Mouse (Mus musculus) erythroid progenitor cell, adult 5-6 weeks (primary cell): ENCODE results near the gene Pkd2l1. TPM values are rescaled to one million over a fixed set of nuclear protein-coding genes. Genes with fewer than 3 reads are reported as not detected.
A peak's percentile ranks its signal among the peaks of the same experiment; 100 is the strongest.

Experiments
- ATAC-seq: replicated peaks from 2 replicates; pipeline ENCODE4 v1.8.0; 2016; ENCODE audit warnings: moderate number of reproducible peaks, mild to moderate bottlenecking, moderate TSS enrichment, inconsistent platforms; ENCODE audit not compliant: poor library complexity, low FRiP score, severe bottlenecking
- total RNA-seq, 2 experiments: library from RNA; stranded (forward) in 1 of 2; stranded (reverse) in 1 of 2; fragments of 150-400 nt in 1 of 2; fragments of 186-747, 209-891 nt in 1 of 2; gene quantifications; 2 replicates each; pipeline versions ENCODE4 v1.2.3 to v1.2.4; 2015 to 2017; ENCODE audit warnings: low replicate concordance in 2 of 2

Gene Pkd2l1
- total RNA-seq (2015; ENCODE audit: low replicate concordance) (not detected in 2 replicates), total RNA-seq (2017; ENCODE audit: low replicate concordance) (not detected in 2 replicates)

GRCm38 (mm10) chr19:44192342-44192741 lies at the start of gene Pkd2l1:
Pkd2l1 (minus strand) TSS chr19:44192442.
- no peak for ATAC-seq

- no peak for ATAC-seq
These were observed 46.7 kb upstream of the Pkd2l1 start for GRCm38 (mm10) chr19:44238906-44239305.

GRCm38 (mm10) chr19:44237471-44238006 lies 45.3 kb upstream of the Pkd2l1 start:
- no peak for ATAC-seq

- no peak for ATAC-seq
These were observed 39.4 kb upstream of the Pkd2l1 start for GRCm38 (mm10) chr19:44231608-44232151.

GRCm38 (mm10) chr19:44230212-44230611 lies 38.0 kb upstream of the Pkd2l1 start:
- ATAC-seq = no peak

- no peak for ATAC-seq
These were observed 37.5 kb upstream of the Pkd2l1 start for GRCm38 (mm10) chr19:44229776-44230175.

GRCm38 (mm10) chr19:44225728-44226127 lies 33.5 kb upstream of the Pkd2l1 start:
- ATAC-seq = no peak

- ATAC-seq = no peak
These were observed 25.8 kb upstream of the Pkd2l1 start for GRCm38 (mm10) chr19:44217958-44218525.

- ATAC-seq = no peak
These were observed 23.0 kb upstream of the Pkd2l1 start for GRCm38 (mm10) chr19:44215255-44215654.

- ATAC-seq = no peak
These were observed 14.8 kb upstream of the Pkd2l1 start for GRCm38 (mm10) chr19:44207079-44207478.

GRCm38 (mm10) chr19:44203015-44203564 lies 10.8 kb upstream of the Pkd2l1 start, which contains the start of gene Scd3:
Scd3 (plus strand) TSS chr19:44203269.
- 0 out of 2 replicates have a peak, but pooled peaks have one; percentile 30 for ATAC-seq

- ATAC-seq = no peak
These were observed 6.7 kb upstream of the Pkd2l1 start for GRCm38 (mm10) chr19:44198964-44199363.

- ATAC-seq = no peak
These were observed 6.3 kb upstream of the Pkd2l1 start for GRCm38 (mm10) chr19:44198494-44198893.

- ATAC-seq = no peak
These were observed 5.0 kb upstream of the Pkd2l1 start for GRCm38 (mm10) chr19:44197053-44197852.

- ATAC-seq = 0 out of 2 replicates have a peak, but pooled peaks have one; percentile 58
These were observed 2.9 kb upstream of the Pkd2l1 start for GRCm38 (mm10) chr19:44195138-44195537.

- no peak for ATAC-seq
These were observed 1.7 kb upstream of the Pkd2l1 start for GRCm38 (mm10) chr19:44193906-44194305.

GRCm38 (mm10) chr19:44189056-44189455 lies 3.2 kb downstream of the Pkd2l1 start:
- no peak for ATAC-seq

- ATAC-seq = no peak
These were observed 8.3 kb downstream of the Pkd2l1 start for GRCm38 (mm10) chr19:44183968-44184367.

GRCm38 (mm10) chr19:44180502-44180901 lies 11.7 kb downstream of the Pkd2l1 start:
- no peak for ATAC-seq

- ATAC-seq = no peak
These were observed 15.5 kb downstream of the Pkd2l1 start for GRCm38 (mm10) chr19:44176741-44177140.
